Mouse (Mus musculus) megakaryocyte, embryonic 14.5 days (primary cell): ENCODE results near the gene Spz1. TPM values are rescaled to one million over a fixed set of nuclear protein-coding genes. Genes with fewer than 3 reads are reported as not detected.

Experiments
- H3K27me3 ChIP-seq: replicated peaks from 2 replicates; pipeline ENCODE3; 2012; ENCODE audit warnings: inconsistent platforms
- H3K36me3 ChIP-seq: replicated peaks from 2 replicates; pipeline ENCODE3; 2012; ENCODE audit warnings: low read length, inconsistent platforms, mixed read lengths
- H3K4me1 ChIP-seq: 2 replicates; pipeline ENCODE4 v1.6.1; 2012; ENCODE audit warnings: inconsistent platforms
- H3K4me3 ChIP-seq: replicated peaks from 2 replicates; pipeline ENCODE3; 2012; ENCODE audit warnings: moderate library complexity, mild to moderate bottlenecking, inconsistent platforms
- H3K9me3 ChIP-seq: 2 replicates; pipeline ENCODE4 v1.6.1; 2012; ENCODE audit warnings: inconsistent platforms
- FLI1 ChIP-seq: IDR thresholded peaks from 2 replicates; pipeline ENCODE4 v1.6.1; 2012; ENCODE audit warnings: low read length, inconsistent platforms, mixed read lengths
- GATA1 ChIP-seq: IDR thresholded peaks from 3 replicates; pipeline ENCODE4 v1.6.1; 2012; ENCODE audit warnings: mixed read lengths, low read length, inconsistent platforms, borderline replicate concordance
- polyA plus RNA-seq: library from polyadenylated mRNA; stranded (reverse); fragments of >175 nt; gene quantifications from 2 replicates; pipeline ENCODE4 v1.2.3, GENCODE M21; 2012; ENCODE audit warnings: low replicate concordance; ENCODE audit not compliant: insufficient read depth

Spz1 gene
- polyA plus RNA-seq, 1 experiment = not detected

- TF ChIP-seq GATA1 = no peak
- no peak for TF ChIP-seq FLI1
Observed at GRCm38 (mm10) chr13:92595424-92595823, 19.5 kb upstream of the Spz1 start.

GRCm38 (mm10) chr13:92594907-92595306 is 18.9 kb upstream of the Spz1 start:
- Histone ChIP-seq H3K4me3 (no peak overlapping the region), H3K27me3 (no peaks in the 10 kb centered on the region), H3K36me3 (no peaks in the 10 kb centered on the region), H3K9me3 (no peaks in the 10 kb centered on the region), H3K4me1 (peaks cover 69% of the 10 kb centered on the region)
- TF ChIP-seq GATA1 = no peak
- TF ChIP-seq FLI1 = no peak

More at GRCm38 (mm10) chr13:92595424-92595823, 19.5 kb upstream of the Spz1 start:
- peaks cover 66% of the 10 kb centered on the region for H3K4me1 ChIP-seq
- H3K36me3 ChIP-seq = no peaks in the 10 kb centered on the region
- no peak overlapping the region for H3K4me3 ChIP-seq
- no peaks in the 10 kb centered on the region for H3K27me3 ChIP-seq
- H3K9me3 ChIP-seq = no peaks in the 10 kb centered on the region

GRCm38 (mm10) chr13:92594481-92594880 is 18.5 kb upstream of the Spz1 start:
- Histone ChIP-seq H3K4me1 (peaks cover 70% of the 10 kb centered on the region), H3K27me3 (no peaks in the 10 kb centered on the region), H3K36me3 (no peaks in the 10 kb centered on the region), H3K9me3 (no peaks in the 10 kb centered on the region), H3K4me3 (no peak overlapping the region)
- no peak for TF ChIP-seq GATA1
- no peak for TF ChIP-seq FLI1

GRCm38 (mm10) chr13:92593731-92594396 is 17.9 kb upstream of the Spz1 start:
- H3K4me1 ChIP-seq = peaks cover 76% of the 10 kb centered on the region
- TF ChIP-seq FLI1 (no peak), GATA1 (no peak; the same call in 2 of the 3 replicates)
- no peaks in the 10 kb centered on the region for H3K27me3 ChIP-seq
- H3K9me3 ChIP-seq = no peaks in the 10 kb centered on the region
- H3K36me3 ChIP-seq = no peaks in the 10 kb centered on the region
- peak overlapping the region; percentile 16 for H3K4me3 ChIP-seq

- H3K27me3 ChIP-seq = no peaks in the 10 kb centered on the region
- peak overlapping the region; percentile 82 for H3K4me3 ChIP-seq
- peaks cover 79% of the 10 kb centered on the region for H3K4me1 ChIP-seq
- no peaks in the 10 kb centered on the region for H3K36me3 ChIP-seq
- TF ChIP-seq FLI1 (no peak), GATA1 (peak; percentile 49; the same call in 1 of the 3 replicates)
- H3K9me3 ChIP-seq = no peaks in the 10 kb centered on the region
Observed at GRCm38 (mm10) chr13:92592786-92593635, 17.0 kb upstream of the Spz1 start.

GRCm38 (mm10) chr13:92592268-92592785 is 16.4 kb upstream of the Spz1 start:
- TF ChIP-seq GATA1 (no peak), FLI1 (no peak)

GRCm38 (mm10) chr13:92591225-92591624 is 15.3 kb upstream of the Spz1 start:
- Histone ChIP-seq H3K27me3 (no peaks in the 10 kb centered on the region), H3K4me1 (peaks cover 87% of the 10 kb centered on the region), H3K4me3 (no peak overlapping the region), H3K36me3 (no peaks in the 10 kb centered on the region), H3K9me3 (no peaks in the 10 kb centered on the region)
- TF ChIP-seq FLI1 = no peak
- no peak for TF ChIP-seq GATA1

More at GRCm38 (mm10) chr13:92592268-92592785, 16.4 kb upstream of the Spz1 start:
- H3K4me1 ChIP-seq = peaks cover 86% of the 10 kb centered on the region
- no peak overlapping the region for H3K4me3 ChIP-seq
- no peaks in the 10 kb centered on the region for H3K36me3 ChIP-seq
- no peaks in the 10 kb centered on the region for H3K27me3 ChIP-seq
- H3K9me3 ChIP-seq = no peaks in the 10 kb centered on the region

GRCm38 (mm10) chr13:92589255-92589654 is 13.3 kb upstream of the Spz1 start:
- TF ChIP-seq GATA1 (no peak), FLI1 (no peak)
- H3K4me1 ChIP-seq = peaks cover 68% of the 10 kb centered on the region
- H3K36me3 ChIP-seq = no peaks in the 10 kb centered on the region
- H3K9me3 ChIP-seq = no peaks in the 10 kb centered on the region
- no peak overlapping the region for H3K4me3 ChIP-seq
- no peaks in the 10 kb centered on the region for H3K27me3 ChIP-seq

- TF ChIP-seq FLI1 = no peak
- TF ChIP-seq GATA1 = no peak
- Histone ChIP-seq H3K36me3 (no peaks in the 10 kb centered on the region), H3K27me3 (no peaks in the 10 kb centered on the region), H3K9me3 (no peaks in the 10 kb centered on the region), H3K4me1 (peaks cover 62% of the 10 kb centered on the region), H3K4me3 (no peak overlapping the region)
Observed at GRCm38 (mm10) chr13:92588704-92589103, 12.7 kb upstream of the Spz1 start.
